Mouse (Mus musculus): ENCODE results near the gene Dbt. TPM values are rescaled to one million over a fixed set of nuclear protein-coding genes. Genes with fewer than 3 reads are reported as not detected.
A peak's percentile ranks its signal among the peaks of the same experiment; 100 is the strongest.

The Dbt gene
- polyA plus RNA-seq, 1 experiment from 2014 or later, result 13.0 TPM

DNA sequence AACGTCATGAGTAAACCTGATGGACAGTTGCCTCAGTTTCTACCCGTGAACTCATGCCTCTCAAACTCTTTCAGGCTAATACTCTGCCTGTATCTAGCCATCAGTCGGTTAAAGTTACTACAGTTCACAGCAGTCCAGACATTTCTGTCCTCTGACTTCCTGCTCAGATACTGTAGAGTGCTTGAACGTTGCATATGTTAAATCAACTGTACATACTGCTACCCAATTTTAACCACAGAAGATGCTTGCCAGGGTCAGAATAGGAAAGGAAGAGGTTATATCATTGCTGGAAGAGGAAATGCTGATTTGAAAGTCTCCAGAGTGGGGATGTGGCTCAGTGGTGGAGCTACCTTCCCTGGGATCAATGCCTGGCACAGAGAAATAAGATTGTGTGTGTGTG lies 29.6 kb upstream of the Dbt start:
- Histone ChIP-seq H3K9ac (ENCODE audit: low read length) (no peak overlapping the region), H3K27ac (ENCODE audit: low read depth, low read length) (no peak overlapping the region), H3K36me3 (ENCODE audit: control insufficient read depth, insufficient read depth, low read length) (peaks cover 7% of the 10 kb centered on the region; the same call in 1 of the 2 replicates), H3K4me2 (ENCODE audit: low read depth) (no peak overlapping the region), H3K9me3 (ENCODE audit: control insufficient read depth, low read length) (no peaks in the 10 kb centered on the region), H3K4me1 (ENCODE audit: control insufficient read depth, insufficient read depth, low read length) (no peaks in the 10 kb centered on the region), H3K27me3 (ENCODE audit: control insufficient read depth, insufficient read depth, low read length) (no peaks in the 10 kb centered on the region), H3K4me3 (ENCODE audit: low read depth, low read length) (no peak overlapping the region)
- ATAC-seq (ENCODE audit: insufficient read depth, low FRiP score, low TSS enrichment) (no peak), DNase-seq (ENCODE audit: low spot score) (no peak)
- 89% methylated on average over 4 of the region's 4 CpGs for WGBS

DNA sequence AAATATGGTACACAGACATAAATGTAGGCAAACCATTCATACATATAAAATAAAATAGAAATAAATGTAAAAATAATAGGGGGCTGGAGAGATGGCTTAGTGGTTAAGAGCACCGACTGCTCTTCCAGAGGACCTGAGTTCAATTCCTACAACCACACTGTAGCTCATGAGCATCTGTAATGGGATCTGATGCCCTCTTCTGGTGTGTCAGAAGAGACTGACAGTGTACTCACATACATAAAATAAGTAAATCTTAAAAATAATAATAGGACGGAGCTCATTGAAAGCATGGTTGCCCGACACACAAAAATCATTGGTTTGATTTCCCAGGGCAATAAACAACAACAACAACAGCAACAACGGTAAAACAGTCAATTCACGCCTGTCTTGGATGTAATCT lies 21.9 kb upstream of the Dbt start:
- no peaks in the 10 kb centered on the region for H3K9me3 ChIP-seq (ENCODE audit: control insufficient read depth, low read length)
- H3K36me3 ChIP-seq (ENCODE audit: control insufficient read depth, insufficient read depth, low read length), result peaks cover 20% of the 10 kb centered on the region
- no peak overlapping the region for H3K27ac ChIP-seq (ENCODE audit: low read depth, low read length)
- ATAC-seq (ENCODE audit: insufficient read depth, low FRiP score, low TSS enrichment), result no peak
- no peak for DNase-seq (ENCODE audit: low spot score)
- no peaks in the 10 kb centered on the region for H3K4me1 ChIP-seq (ENCODE audit: control insufficient read depth, insufficient read depth, low read length)
- 94% methylated on average over 5 of the region's 5 CpGs for WGBS
- no peaks in the 10 kb centered on the region for H3K27me3 ChIP-seq (ENCODE audit: control insufficient read depth, insufficient read depth, low read length)
- no peak overlapping the region for H3K9ac ChIP-seq (ENCODE audit: low read length)
- no peak overlapping the region for H3K4me3 ChIP-seq (ENCODE audit: low read depth, low read length)
- no peak overlapping the region for H3K4me2 ChIP-seq (ENCODE audit: low read depth)

DNA sequence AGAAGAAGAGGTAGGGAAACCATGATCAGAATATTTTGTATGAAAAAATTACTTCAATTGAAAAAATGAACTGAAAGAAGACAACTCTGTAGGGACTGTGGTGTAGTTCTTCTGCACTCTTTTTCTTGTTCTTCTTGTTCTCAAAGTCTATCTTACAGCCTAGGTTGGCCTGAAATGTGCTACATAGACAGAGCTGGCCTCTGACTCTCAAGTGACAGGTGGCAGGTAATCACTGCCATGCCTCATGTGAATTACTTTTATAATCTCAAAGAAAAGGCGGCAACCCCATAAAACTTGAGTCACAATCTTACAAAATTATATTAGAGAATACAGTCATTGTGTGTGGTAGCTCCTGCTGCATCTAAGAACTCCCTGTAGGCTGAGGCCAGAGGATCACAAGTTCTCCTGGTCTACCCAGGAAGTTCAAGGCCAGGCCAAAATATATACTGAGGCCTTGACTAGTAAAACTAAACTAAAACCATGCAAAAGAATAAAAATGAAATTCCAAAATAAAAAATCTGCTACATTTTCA lies 20.9 kb upstream of the Dbt start:
- peaks cover 20% of the 10 kb centered on the region for H3K36me3 ChIP-seq (ENCODE audit: control insufficient read depth, insufficient read depth, low read length)
- WGBS, result 97% methylated on average over 1 of the region's 1 CpGs

DNA sequence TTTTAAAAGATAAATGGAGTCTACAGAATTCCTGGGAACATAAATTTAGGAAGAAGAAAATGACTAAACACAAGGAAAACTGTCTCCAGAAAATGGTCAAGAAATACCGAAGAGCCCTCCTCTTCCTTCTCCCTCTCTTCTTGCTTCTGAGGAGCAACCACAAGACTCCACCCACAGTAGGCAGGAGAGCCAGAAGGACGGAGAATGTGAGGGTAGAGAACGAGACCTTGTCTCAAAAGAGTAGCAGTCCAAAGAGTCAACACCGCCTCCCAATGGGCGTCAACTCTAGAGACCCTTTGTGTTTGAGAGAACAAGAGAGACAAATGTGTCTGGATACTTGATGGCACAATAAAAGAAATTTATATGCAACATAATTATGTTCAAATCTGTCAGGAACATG lies 19.2 kb upstream of the Dbt start:
- H3K36me3 ChIP-seq (ENCODE audit: control insufficient read depth, insufficient read depth, low read length), result peaks cover 18% of the 10 kb centered on the region
- H3K27me3 ChIP-seq (ENCODE audit: control insufficient read depth, insufficient read depth, low read length), result no peaks in the 10 kb centered on the region
- no peaks in the 10 kb centered on the region for H3K4me1 ChIP-seq (ENCODE audit: control insufficient read depth, insufficient read depth, low read length)
- H3K9ac ChIP-seq (ENCODE audit: low read length), result no peak overlapping the region
- H3K4me2 ChIP-seq (ENCODE audit: low read depth), result no peak overlapping the region
- no peaks in the 10 kb centered on the region for H3K9me3 ChIP-seq (ENCODE audit: control insufficient read depth, low read length)
- ATAC-seq (ENCODE audit: insufficient read depth, low FRiP score, low TSS enrichment), result no peak
- 70% methylated on average over 5 of the region's 5 CpGs for WGBS
- H3K27ac ChIP-seq (ENCODE audit: low read depth, low read length), result no peak overlapping the region
- H3K4me3 ChIP-seq (ENCODE audit: low read depth, low read length), result no peak overlapping the region
- DNase-seq (ENCODE audit: low spot score), result no peak

More for the DNA sequence above, 20.9 kb upstream of the Dbt start:
- Histone ChIP-seq H3K27me3 (ENCODE audit: control insufficient read depth, insufficient read depth, low read length) (no peaks in the 10 kb centered on the region), H3K4me3 (ENCODE audit: low read depth, low read length) (no peak overlapping the region), H3K9me3 (ENCODE audit: control insufficient read depth, low read length) (no peaks in the 10 kb centered on the region), H3K27ac (ENCODE audit: low read depth, low read length) (no peak overlapping the region), H3K4me2 (ENCODE audit: low read depth) (no peak overlapping the region), H3K9ac (ENCODE audit: low read length) (no peak overlapping the region), H3K4me1 (ENCODE audit: control insufficient read depth, insufficient read depth, low read length) (no peaks in the 10 kb centered on the region)
- DNase-seq (ENCODE audit: low spot score) (no peak), ATAC-seq (ENCODE audit: insufficient read depth, low FRiP score, low TSS enrichment) (no peak)

DNA sequence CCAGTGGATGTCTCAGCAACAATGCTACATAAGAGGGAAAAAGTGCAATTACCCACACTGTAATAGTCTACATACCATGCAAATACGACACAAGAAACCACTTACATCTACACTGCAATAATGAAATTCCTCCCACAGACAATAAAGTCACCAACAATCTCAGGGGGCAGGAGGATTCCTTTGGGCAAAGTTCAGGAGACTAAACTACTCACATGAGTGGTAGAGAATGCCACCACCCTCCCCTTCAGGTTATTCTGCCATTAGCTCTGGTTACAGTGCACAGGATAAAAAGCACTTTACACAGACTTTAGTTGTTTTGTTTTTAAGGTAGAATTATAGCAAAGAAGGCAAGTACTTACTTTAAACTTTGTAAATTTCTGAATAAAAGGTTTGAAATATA lies 17.2 kb upstream of the Dbt start:
- no peaks in the 10 kb centered on the region for H3K4me1 ChIP-seq (ENCODE audit: control insufficient read depth, insufficient read depth, low read length)
- WGBS, result 84% methylated on average over 1 of the region's 1 CpGs
- H3K4me3 ChIP-seq (ENCODE audit: low read depth, low read length), result no peak overlapping the region
- no peak overlapping the region for H3K27ac ChIP-seq (ENCODE audit: low read depth, low read length)
- peaks cover 23% of the 10 kb centered on the region for H3K36me3 ChIP-seq (ENCODE audit: control insufficient read depth, insufficient read depth, low read length)
- H3K27me3 ChIP-seq (ENCODE audit: control insufficient read depth, insufficient read depth, low read length), result no peaks in the 10 kb centered on the region
- DNase-seq (ENCODE audit: low spot score) (no peak), ATAC-seq (ENCODE audit: insufficient read depth, low FRiP score, low TSS enrichment) (no peak)
- no peak overlapping the region for H3K4me2 ChIP-seq (ENCODE audit: low read depth)
- no peak overlapping the region for H3K9ac ChIP-seq (ENCODE audit: low read length)
- no peaks in the 10 kb centered on the region for H3K9me3 ChIP-seq (ENCODE audit: control insufficient read depth, low read length)

DNA sequence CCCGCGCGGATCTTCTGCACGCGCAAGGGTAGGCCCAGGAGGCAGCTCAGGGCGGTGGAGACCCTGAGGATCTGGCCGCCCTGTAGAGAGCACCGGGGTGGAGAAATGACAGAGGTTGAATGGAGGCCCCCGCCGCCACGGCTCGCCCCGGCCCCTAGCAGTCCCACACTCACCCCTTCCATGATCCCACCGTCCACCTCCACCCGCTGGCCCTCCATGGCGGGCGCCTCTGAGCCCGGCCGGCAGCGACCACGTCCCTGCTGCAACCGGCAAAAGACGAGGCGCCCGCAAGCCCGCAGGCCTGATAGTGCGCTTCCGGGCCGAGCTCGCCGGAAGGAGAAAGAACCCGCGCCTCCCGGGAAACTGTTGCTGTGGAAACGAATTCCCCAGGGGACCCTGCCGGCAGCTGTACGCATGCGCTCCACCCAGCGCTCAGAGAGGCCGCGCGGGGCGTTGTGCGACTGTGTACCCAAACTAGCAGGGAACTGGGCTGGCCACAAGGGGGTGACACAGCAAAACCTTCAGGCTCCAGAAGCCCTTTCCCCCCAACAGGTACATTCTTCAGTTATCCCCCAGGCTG lies 5.0 kb upstream of the Dbt start, which contains the start of gene Rtca:
TSS of gene Rtca (minus strand) at position 437 of the 580 bp plus-strand sequence.
- Histone ChIP-seq H3K27ac (ENCODE audit: low read depth, low read length) (peak within 1 kb of the TSS; percentile 60; the same call in 1 of the 2 replicates), H3K36me3 (ENCODE audit: control insufficient read depth, insufficient read depth, low read length) (peaks cover 5% of the 10 kb centered on the region; the same call in 1 of the 2 replicates), H3K9me3 (ENCODE audit: control insufficient read depth, low read length) (no peaks in the 10 kb centered on the region), H3K9ac (ENCODE audit: low read length) (peak within 1 kb of the TSS; percentile 94), H3K27me3 (ENCODE audit: control insufficient read depth, insufficient read depth, low read length) (no peaks in the 10 kb centered on the region), H3K4me1 (ENCODE audit: control insufficient read depth, insufficient read depth, low read length) (peaks cover 7% of the 10 kb centered on the region; the same call in 1 of the 2 replicates), H3K4me2 (ENCODE audit: low read depth) (peak within 1 kb of the TSS; percentile 78), H3K4me3 (ENCODE audit: low read depth, low read length) (peak within 1 kb of the TSS; percentile 99)
- ATAC-seq (ENCODE audit: insufficient read depth, low FRiP score, low TSS enrichment) (peak; percentile 90), DNase-seq (ENCODE audit: low spot score) (peak; percentile 99)
- WGBS, result under 1% methylated on average over 41 of the region's 44 CpGs

DNA sequence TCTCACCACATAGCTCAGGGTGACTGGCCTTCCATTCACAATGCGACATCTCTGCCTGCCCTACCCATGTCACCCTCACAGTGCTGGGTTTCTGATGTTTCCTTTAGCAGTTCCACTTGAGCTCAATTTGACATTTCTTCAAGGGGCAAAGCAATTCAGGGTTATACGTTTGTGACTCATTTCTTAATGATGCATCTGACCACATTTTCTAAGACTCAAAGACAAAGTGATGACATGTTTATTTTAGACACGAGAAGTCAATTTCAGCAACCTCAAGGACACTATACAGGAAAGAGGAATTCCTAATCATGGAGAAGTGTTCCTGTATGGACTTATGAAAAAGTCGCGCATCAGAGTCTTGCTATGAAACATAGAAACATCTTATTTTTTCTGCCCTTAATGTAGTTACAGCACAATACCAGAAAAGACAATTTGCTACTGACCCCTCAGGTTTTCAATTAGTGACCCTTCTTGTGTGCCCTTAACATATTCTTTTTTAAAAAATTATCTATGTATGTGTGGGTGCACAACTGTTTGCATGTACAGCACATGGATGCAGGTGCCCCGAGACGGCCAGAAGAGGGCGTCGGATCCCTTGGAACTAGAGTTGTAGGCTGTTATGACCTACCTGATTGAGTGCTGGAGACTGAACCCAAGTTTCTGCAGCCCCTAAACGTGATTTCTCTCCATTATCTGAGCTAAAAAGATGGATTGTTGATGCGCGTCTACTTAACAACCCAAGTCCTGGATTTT lies 543 bp upstream of the Dbt start:
- H3K27me3 ChIP-seq (ENCODE audit: control insufficient read depth, insufficient read depth, low read length), result no peaks in the 10 kb centered on the region
- H3K4me1 ChIP-seq (ENCODE audit: control insufficient read depth, insufficient read depth, low read length), result peaks cover 6% of the 10 kb centered on the region
- H3K36me3 ChIP-seq (ENCODE audit: control insufficient read depth, insufficient read depth, low read length), result no peaks in the 10 kb centered on the region
- 43% methylated on average over 12 of the region's 12 CpGs for WGBS
- DNase-seq (ENCODE audit: low spot score) (no peak), ATAC-seq (ENCODE audit: insufficient read depth, low FRiP score, low TSS enrichment) (peak; percentile 16; the same call in 1 of the 2 replicates)
- H3K9ac ChIP-seq (ENCODE audit: low read length), result no peak overlapping the region
- H3K27ac ChIP-seq (ENCODE audit: low read depth, low read length), result no peak overlapping the region
- peak overlapping the region; percentile 55 for H3K4me3 ChIP-seq (ENCODE audit: low read depth, low read length)
- no peaks in the 10 kb centered on the region for H3K9me3 ChIP-seq (ENCODE audit: control insufficient read depth, low read length)
- peak overlapping the region; percentile 66 for H3K4me2 ChIP-seq (ENCODE audit: low read depth)

DNA sequence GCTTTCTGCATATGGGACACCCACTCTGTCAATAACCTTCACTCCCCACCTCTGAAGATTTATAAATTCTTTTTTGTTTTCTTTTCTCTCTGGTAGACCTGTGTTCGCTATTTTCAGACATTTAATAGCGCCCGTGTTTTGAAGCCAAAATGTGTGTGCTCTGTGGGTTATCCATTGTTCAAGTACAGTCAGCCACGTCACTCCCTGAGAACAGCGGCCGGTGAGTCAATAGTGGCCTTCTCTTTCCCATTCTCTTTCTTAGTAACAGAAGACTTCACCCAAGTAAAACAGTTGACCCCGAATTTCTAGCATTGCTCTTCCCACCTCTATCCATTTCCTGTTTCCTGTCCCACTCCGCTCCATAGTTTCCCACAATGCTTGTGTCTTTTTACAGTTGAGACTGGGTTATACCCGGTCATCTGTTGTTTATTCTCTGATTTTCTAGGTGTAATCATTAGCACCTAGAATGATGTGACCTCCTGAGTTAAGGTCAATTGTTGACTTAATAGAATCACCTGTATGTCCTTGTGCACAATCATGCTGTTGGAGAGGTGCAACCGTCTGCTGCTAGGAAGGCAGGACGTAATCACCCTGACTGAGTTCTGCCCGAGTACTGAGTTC lies 7.4 kb downstream of the Dbt start:
- no peak overlapping the region for H3K4me2 ChIP-seq (ENCODE audit: low read depth)
- WGBS, result 88% methylated on average over 12 of the region's 12 CpGs
- H3K4me1 ChIP-seq (ENCODE audit: control insufficient read depth, insufficient read depth, low read length), result no peaks in the 10 kb centered on the region
- H3K9me3 ChIP-seq (ENCODE audit: control insufficient read depth, low read length), result no peaks in the 10 kb centered on the region
- H3K27me3 ChIP-seq (ENCODE audit: control insufficient read depth, insufficient read depth, low read length), result no peaks in the 10 kb centered on the region
- DNase-seq (ENCODE audit: low spot score) (no peak), ATAC-seq (ENCODE audit: insufficient read depth, low FRiP score, low TSS enrichment) (no peak)
- H3K36me3 ChIP-seq (ENCODE audit: control insufficient read depth, insufficient read depth, low read length), result no peaks in the 10 kb centered on the region
- H3K27ac ChIP-seq (ENCODE audit: low read depth, low read length), result no peak overlapping the region
- no peak overlapping the region for H3K4me3 ChIP-seq (ENCODE audit: low read depth, low read length)
- H3K9ac ChIP-seq (ENCODE audit: low read length), result no peak overlapping the region
